Mouse (Mus musculus) cortical plate, adult 2 months (tissue): ENCODE results near the gene U2surp. TPM values are rescaled to one million over a fixed set of nuclear protein-coding genes. Genes with fewer than 3 reads are reported as not detected.

Experiments
- H3K27ac ChIP-seq: fragments of 200-500 bp; 2 replicates; pipeline ENCODE4 v1.5.1; 2012; ENCODE audit warnings: low read length, control low read depth, inconsistent platforms; ENCODE audit not compliant: insufficient read depth
- H3K4me1 ChIP-seq: fragments of 200-500 bp; 2 replicates; pipeline ENCODE4 v1.6.1; 2011; ENCODE audit warnings: low read length; ENCODE audit not compliant: control insufficient read depth, insufficient read depth
- H3K4me3 ChIP-seq: fragments of 200-500 bp; 2 replicates; pipeline ENCODE4 v1.5.1; 2011; ENCODE audit warnings: mild to moderate bottlenecking, low read length, control low read depth; ENCODE audit not compliant: insufficient read depth
- CTCF ChIP-seq: fragments of 200-500 bp; IDR thresholded peaks from 2 replicates; pipeline ENCODE4 v1.5.1; 2011; ENCODE audit warnings: mild to moderate bottlenecking, control low read depth, low read length; ENCODE audit not compliant: insufficient read depth; ENCODE audit errors: extremely low read depth
- POLR2A ChIP-seq: fragments of 200-500 bp; IDR thresholded peaks from 2 replicates; pipeline ENCODE4 v1.6.1; 2011; ENCODE audit warnings: mild to moderate bottlenecking, low read length, control low read depth; ENCODE audit not compliant: insufficient read depth; ENCODE audit errors: extremely low read depth
- polyA plus RNA-seq: library from polyadenylated mRNA; depleted of rRNA; stranded (reverse); fragments of >200 nt; gene quantifications from 2 replicates; pipeline ENCODE4 v1.2.3, GENCODE M21; 2012

The U2surp gene
- polyA plus RNA-seq, 1 experiment: 24.3 TPM

GRCm38 (mm10) chr9:95541208-95541607 is 29.4 kb upstream of the U2surp start:
- TF ChIP-seq POLR2A (no peak), CTCF (no peak)
- Histone ChIP-seq H3K4me3 (no peak overlapping the region), H3K27ac (no peak overlapping the region), H3K4me1 (no peaks in the 10 kb centered on the region)

- Histone ChIP-seq H3K4me1 (no peaks in the 10 kb centered on the region), H3K4me3 (no peak overlapping the region), H3K27ac (no peak overlapping the region)
- TF ChIP-seq CTCF (peak; percentile 48), POLR2A (no peak)
Observed at GRCm38 (mm10) chr9:95540487-95540886, 28.7 kb upstream of the U2surp start.

DNA sequence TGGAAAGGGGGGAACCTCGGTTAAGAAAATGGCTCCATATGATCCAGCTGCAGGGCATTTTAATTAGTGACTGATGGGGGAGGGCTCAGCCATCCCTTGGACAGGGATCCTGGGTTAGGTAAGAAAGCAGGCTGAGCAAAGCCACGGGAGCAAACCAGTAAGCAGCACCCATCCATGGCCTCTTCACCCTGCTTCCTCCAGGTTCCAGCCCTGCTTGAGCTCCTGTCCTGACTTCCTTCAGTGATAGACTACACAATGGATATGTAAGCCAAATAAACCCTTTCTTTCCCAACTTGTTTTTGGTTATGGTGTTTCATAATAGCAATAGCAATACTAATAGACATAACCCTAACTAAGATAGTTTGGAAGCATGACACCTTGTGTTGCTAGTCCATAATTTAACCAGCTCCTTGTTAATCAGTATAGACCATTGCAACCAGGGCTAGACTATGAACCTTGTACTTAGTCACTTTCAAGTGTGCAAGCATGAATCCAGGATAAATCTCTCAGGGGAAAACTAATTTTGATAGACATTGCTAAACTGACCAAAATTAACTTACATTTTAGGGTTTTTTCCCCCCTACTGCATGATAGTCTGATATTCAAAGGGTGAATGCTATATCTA is 27.5 kb upstream of the U2surp start:
- Histone ChIP-seq H3K4me3 (no peak overlapping the region), H3K27ac (no peak overlapping the region), H3K4me1 (no peaks in the 10 kb centered on the region)
- TF ChIP-seq POLR2A (no peak), CTCF (no peak)

DNA sequence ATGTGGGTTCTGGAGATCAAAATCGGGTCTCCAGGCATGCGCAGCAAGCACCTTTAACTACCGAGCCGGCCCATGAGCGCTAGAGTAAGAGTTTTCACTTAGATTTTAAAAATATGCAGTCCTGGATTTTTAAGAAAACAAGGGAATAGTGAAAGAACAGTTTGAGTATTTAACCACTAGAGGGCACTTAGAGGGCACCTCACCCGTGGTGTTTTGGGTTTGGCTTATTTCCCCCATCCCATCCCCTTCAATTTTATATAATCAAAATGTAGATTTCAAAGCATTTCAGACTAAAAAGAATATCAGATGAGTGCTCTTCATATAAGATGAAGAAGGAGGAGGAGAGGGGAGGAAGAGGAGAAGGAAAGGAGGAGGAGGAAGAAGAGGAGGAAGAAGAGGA is 22.0 kb upstream of the U2surp start:
- Histone ChIP-seq H3K4me1 (no peaks in the 10 kb centered on the region), H3K4me3 (no peak overlapping the region), H3K27ac (no peak overlapping the region)
- TF ChIP-seq POLR2A (no peak), CTCF (peak; percentile 34; the same call in 1 of the 2 replicates)

DNA sequence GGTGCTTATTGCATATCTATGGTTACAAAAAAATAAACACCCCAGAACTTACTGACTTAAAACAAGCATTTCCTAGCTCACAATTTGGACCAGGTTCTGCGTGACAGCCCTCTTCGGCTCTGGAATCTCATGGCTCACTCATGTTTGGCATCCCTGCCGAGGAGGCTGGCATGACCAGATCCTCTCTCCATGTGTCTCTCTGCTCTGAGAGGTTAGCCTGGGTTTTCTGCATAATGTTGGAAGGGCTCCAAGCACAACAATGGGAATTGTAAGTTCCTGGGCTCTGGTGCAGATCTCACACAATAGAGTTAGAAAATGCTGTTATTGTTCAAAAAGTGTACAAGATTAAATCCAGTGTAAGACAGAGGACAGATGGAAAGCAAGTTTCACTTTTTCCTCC is 19.3 kb upstream of the U2surp start:
- Histone ChIP-seq H3K27ac (no peak overlapping the region), H3K4me1 (no peaks in the 10 kb centered on the region), H3K4me3 (no peak overlapping the region)
- TF ChIP-seq CTCF: no peak
- TF ChIP-seq POLR2A: no peak

- no peak for TF ChIP-seq CTCF
- no peak for TF ChIP-seq POLR2A
- H3K4me1 ChIP-seq: no peaks in the 10 kb centered on the region
- no peak overlapping the region for H3K4me3 ChIP-seq
- H3K27ac ChIP-seq: no peak overlapping the region
Observed at GRCm38 (mm10) chr9:95527676-95528075, 15.9 kb upstream of the U2surp start.

- 0 out of 2 replicates have a peak, but pooled peaks have one; percentile 7 for TF ChIP-seq CTCF
- no peak for TF ChIP-seq POLR2A
- Histone ChIP-seq H3K27ac (no peak overlapping the region), H3K4me1 (no peaks in the 10 kb centered on the region), H3K4me3 (no peak overlapping the region)
Observed at GRCm38 (mm10) chr9:95525961-95526360, 14.2 kb upstream of the U2surp start.

- Histone ChIP-seq H3K4me1 (no peaks in the 10 kb centered on the region; the same call in 1 of the 2 replicates), H3K4me3 (no peak overlapping the region), H3K27ac (no peak overlapping the region)
- TF ChIP-seq CTCF: no peak
- no peak for TF ChIP-seq POLR2A
Observed at GRCm38 (mm10) chr9:95525376-95525775, 13.6 kb upstream of the U2surp start.

- no peak overlapping the region for H3K27ac ChIP-seq
- TF ChIP-seq CTCF (no peak), POLR2A (no peak)
- H3K4me3 ChIP-seq: no peak overlapping the region
Observed at GRCm38 (mm10) chr9:95522561-95522960, 10.8 kb upstream of the U2surp start.

GRCm38 (mm10) chr9:95521566-95521965 is 9.8 kb upstream of the U2surp start:
- no peaks in the 10 kb centered on the region; the same call in 1 of the 2 replicates for H3K4me1 ChIP-seq
- H3K27ac ChIP-seq: no peak overlapping the region
- H3K4me3 ChIP-seq: no peak overlapping the region
- TF ChIP-seq CTCF (no peak), POLR2A (no peak)

More at GRCm38 (mm10) chr9:95522561-95522960, 10.8 kb upstream of the U2surp start:
- no peaks in the 10 kb centered on the region; the same call in 1 of the 2 replicates for H3K4me1 ChIP-seq
